Mouse (Mus musculus): Measurements from ENCODE around the gene Klhl36. TPM values are rescaled to one million over a fixed set of nuclear protein-coding genes. Genes with fewer than 3 reads are reported as not detected.

The Klhl36 gene
- polyA plus RNA-seq, 1 experiment from 2014 or later = 20.5 TPM

DNA sequence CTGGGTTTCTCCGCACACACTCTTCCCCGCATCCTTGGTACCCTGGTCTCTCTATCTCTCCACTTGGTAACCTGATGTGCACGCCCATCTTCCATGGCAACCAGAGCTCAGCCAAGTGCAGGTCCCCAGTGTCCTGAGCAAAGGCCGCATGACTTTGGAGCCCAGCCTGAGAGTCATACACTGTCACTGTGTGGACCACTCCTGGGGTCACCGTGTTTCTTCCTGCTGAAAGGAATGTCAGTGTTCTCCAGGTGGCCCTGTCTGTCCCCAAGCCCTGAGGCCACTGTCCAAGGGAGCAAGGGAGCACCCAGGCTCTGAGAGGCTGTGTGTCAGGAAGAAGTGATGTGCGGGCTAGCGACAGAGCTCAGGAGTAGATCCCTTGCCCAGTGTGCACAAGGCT, 21.2 kb downstream of the Klhl36 start:
- no peak for DNase-seq (ENCODE audit: low spot score)

DNA sequence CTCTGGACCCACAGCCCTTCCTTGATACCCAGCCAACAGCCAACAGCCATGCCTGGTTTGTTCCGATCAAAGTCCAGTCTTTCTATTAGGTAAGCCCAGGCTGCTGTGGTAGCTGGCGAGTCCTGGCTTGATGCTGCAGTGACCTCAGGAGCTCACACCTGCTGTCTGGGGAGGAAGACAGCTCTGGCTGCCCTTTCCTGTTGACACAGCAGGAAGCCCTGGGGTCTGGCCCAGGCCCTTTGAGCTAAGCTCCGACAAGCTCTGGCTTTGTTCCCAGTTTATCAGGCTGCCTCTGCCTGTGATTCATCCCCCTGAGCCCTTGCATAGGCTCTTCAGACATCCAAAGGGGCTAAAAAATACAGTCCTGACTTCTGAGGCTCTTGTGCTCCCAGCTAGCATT, 23.5 kb downstream of the Klhl36 start:
- DNase-seq (ENCODE audit: low spot score) = no peak

DNA sequence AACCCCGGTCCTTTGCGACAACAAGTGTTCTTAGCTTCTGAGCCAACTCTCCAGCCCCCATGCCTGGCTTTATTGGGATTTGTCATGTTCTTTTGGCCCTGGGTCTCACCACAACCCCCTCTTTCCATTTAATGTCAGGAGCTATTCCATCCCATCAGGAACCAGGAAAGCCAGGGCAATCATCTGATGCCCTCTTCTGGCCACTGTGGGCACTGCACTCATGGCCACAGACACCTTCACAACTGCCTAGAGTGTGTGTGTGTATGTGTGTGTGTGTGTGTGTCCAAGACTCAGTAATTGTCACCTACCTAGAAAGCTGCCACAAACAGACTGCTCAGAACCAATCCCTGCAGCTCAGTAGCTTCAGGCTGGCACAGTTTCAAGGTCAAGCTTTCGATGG, 25.1 kb downstream of the Klhl36 start:
- peak; percentile 20 for DNase-seq (ENCODE audit: low spot score)

DNA sequence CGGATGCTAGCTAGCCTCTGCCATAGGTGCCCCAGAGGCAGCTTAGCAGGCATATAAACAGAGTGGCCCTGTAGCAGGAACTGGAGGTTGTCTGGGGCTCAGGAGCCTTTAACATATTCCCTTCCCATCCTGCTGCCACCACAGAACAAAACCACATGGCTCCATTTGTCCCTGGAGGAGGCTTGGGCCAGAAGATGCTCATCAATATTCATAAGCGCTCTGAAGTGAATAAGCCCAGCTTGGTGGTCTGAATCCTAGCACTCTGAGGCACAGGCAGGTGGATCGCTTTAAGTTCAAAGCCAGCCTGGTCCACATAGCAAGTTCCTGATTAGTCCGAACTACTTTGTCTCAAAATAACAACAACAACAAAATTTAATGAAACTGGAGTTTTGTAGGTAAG, 25.9 kb downstream of the Klhl36 start:
- no peak for DNase-seq (ENCODE audit: low spot score)

DNA sequence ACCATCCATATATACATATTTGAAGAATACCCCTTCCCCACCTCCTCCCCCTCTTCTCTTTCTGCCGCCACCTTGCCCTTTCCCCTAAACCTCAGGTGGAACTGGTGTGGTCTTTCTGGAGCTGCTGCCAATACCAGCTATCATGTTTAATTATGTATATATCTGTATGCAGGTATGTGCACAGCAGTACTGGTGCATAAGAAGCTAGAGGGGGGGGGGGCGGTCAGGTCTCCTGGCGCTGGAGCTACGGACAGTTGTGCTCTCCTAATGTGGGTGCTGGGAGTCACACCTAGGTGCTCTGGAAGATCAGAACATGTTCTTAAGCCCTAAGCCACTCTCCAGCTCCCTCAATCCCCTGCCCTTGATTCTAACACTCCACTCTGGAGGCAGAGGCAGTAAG, 35.0 kb downstream of the Klhl36 start:
- no peak for DNase-seq (ENCODE audit: low spot score)

DNA sequence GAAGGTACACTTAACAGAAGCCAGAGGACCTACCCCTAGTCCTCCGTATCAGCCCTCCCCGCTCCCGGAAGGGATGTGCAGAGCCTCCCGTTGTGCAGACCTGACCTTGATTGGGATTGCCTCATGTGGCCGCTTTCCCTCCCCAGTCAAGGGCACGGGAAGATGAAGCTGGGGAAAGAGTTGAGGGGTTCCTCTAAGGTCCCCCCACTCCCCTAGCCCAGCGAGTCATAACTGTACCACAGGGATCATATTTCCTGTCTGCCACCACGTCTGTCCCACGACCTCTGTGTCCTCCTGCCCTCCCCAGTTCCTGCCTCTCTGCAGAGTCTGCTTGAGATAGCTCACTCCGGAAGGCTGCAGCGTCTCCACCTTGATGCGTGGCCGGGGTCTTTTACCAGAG, 35.9 kb downstream of the Klhl36 start:
- DNase-seq (ENCODE audit: low spot score) = peak; percentile 43

DNA sequence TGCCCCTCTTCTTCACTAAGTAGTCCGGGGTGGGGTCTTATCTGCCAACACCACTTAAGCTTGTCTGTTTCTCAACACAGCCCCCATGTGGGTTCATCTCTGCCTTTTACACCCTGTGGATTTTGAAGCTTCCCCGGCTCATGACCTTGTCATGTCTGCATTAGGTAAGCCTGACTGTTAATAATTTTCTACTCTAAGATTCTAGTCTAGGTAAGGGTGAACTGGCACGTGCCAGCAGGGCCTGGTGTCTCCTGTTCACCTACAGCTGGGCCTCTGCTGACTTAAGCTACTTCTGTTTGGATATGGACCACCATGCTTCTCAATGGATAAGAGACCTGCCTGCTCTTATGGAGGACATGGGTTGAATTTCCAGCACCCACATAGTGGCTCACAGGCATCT, 39.3 kb downstream of the Klhl36 start:
- no peak for DNase-seq (ENCODE audit: low spot score)

DNA sequence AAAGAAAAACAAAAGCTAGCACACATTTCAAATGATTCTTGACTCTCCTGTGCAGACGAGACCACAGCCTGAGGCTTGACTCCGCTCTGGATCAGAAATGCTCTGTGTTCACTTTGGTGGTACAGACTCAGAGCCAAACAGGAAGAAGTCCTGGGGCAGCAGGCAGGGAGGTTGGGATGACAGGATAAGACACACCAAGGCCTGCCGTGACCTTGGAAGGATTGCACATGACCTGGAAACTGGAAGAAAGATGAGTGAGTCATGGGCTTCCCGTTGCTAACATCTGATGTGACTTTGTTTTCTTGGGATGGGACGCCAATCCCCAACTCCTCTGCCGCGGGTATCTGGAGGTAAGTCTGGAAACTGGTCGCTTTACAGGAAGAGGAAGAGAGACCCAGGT, 39.9 kb downstream of the Klhl36 start:
- DNase-seq (ENCODE audit: low spot score) = no peak

DNA sequence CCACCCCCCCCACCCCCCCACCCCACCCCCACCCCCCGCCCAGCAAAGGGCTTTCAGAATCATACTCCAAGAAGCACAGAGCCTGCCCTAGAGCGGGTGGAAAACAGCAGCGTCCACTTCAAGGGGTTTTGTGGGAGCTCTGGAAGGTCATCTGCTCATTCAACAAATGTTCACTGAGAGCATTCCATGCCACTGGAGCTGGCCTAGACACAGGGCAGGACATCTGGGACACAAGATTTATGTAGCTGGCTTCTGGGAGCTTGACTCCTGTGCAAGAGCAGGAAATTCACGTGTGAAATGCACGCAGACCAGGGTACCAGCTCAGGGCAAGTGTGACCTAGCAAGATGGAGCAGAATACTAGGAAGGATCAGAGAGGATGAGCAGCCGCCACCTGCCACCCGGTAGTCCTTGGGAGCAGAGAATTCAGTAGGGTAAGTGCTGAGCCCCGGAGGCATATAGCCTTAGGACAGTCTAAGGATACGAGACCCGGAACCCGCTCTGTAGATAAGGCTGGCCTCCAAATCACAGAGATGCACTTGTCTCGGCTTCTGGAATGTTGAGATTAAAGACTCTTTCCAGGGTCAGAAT, 42.4 kb downstream of the Klhl36 start:
- DNase-seq (ENCODE audit: low spot score) = no peak

DNA sequence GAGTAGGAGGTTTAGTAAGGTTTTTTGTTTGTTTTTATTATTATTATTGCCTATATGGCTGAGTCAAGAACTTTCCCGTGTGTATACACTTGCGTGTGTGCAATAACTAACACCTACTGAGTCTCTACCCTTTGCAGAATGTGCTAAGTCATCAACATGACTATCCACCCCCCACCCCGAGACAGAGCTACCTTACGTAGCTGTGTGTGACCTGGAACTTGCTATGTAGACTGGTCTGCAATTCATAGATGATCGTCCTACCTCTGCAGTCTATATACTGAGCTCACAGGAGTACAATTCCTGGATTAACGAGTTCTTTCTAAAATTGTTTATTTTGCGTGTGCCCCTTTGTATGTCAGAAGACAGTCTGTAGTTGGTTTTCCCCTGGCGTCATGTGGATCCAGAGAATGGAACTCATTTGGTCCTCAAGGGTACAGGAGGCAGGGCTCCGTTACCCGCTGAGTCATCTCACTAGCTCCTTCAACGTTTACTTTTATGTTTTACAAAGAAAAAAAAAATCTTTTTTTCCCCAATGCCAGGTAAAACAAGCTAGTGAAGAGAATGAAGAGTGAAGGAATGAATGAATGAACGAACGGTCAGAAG, 48.0 kb downstream of the Klhl36 start, which contains the start of gene Usp10:
TSS of gene Usp10 (plus strand) at position 417 of the 603 bp plus-strand sequence.
- DNase-seq (ENCODE audit: low spot score) = peak; percentile 9

DNA sequence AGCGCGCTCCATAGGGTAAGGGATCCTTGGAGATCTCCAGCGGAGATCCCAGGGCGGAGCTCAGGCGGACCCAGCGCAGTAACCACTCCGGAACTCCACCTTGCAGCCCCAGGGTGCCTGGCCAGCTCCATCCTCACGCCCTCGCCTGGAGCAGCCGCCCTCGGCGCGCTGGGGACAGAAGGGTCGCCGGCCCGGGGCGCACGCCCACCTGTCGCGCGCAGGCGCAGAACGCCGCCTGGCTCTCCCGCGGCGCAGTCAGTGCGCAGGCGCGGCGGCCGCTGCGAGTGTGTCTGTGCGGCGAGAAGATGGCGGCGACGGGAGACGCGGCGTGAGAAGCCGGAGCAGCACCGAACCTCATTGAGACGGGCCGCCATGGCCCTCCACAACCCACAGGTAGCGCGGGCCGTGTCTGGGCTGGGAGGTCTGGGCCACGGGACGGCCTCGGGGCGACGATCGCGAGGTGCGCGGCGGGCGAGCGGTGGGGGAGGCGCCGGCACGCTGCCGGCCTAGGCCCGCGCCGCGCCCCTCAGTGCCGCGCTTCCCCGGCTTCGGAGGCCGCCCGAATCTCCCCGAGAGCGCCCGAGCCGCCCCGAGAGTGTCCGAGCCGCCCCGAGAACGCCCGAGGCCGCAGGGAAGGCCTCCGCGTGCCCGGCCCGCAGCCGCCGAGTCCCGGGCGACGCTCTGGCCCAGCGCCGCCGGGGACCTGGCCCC, 48.6 kb downstream of the Klhl36 start, which contains the start of gene Gm20388:
TSS of gene Gm20388 (plus strand) at position 295 of the 711 bp plus-strand sequence.
- DNase-seq (ENCODE audit: low spot score) = peak; percentile 94

DNA sequence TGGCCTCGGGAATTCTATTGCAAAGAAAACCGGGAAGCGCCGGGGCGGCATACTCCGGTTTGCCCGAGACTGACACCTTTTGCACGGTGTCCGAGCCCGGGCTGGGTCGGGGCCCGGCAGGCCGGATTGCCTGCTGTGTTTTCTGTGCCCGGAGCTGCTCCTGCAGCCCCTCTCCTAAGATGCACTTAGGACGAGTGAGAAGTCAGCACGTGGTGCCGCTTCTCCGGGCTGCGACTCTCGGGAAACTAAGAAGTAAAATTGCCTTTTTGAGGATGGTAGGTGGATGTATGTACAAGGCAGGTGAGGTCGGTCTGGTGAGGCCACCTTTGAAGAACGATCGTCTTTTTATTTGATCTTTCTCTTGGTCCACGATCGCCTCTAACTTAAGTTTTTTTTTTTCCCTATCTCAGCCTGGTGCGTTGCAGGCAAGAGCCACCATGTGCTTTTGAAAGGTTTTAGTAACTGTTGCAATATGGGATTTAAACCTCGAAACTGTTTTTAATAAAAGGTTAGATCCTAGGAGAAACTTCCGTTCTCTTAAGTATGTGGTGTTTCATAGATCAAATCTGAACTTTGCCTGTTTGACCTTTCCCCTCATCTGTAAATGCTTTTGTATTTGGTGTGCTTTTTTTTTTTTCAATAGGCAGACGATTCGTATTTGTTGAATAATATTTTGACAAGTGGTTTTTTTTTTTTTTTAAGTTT, 49.3 kb downstream of the Klhl36 start:
- DNase-seq (ENCODE audit: low spot score) = no peak

DNA sequence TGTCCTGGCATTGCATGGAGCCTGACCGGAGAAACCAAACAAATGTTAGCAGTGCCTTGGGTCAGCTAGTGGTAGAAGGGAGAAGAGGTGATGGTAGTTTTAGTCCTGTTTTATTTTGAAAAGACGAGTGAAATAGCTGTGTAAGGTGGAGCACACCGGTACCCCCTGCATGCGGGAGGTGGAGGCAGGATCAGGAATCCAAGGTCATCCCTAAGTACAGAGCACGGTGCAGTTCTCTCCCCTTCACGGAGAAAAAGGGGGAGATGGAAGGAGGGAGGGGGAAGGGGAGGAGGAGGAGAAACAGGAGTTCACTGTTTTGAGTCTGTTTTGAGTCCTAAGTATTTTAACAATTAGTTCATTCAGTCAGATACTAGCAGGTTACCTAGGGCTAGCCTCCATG, 50.6 kb downstream of the Klhl36 start:
- DNase-seq (ENCODE audit: low spot score) = no peak

DNA sequence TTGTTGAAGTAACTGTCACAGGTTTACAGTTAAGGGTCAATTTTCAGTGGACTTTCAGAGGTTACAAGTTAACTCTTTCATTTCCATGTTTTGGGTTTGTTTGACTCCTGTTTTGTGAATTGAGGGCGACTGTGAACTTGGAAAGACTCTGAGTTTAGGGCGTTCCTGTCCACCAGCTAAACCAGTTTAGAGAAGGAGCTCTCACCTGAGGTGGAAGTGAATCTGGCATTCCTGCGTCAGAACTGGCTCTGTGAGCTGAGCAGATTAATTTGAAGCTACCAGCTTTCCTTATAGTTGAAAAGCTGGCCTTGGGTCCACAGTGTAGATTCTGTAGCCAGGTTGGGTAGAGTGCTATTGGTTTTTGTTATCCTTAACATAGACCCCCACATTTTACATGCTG, 51.1 kb downstream of the Klhl36 start:
- no peak for DNase-seq (ENCODE audit: low spot score)

DNA sequence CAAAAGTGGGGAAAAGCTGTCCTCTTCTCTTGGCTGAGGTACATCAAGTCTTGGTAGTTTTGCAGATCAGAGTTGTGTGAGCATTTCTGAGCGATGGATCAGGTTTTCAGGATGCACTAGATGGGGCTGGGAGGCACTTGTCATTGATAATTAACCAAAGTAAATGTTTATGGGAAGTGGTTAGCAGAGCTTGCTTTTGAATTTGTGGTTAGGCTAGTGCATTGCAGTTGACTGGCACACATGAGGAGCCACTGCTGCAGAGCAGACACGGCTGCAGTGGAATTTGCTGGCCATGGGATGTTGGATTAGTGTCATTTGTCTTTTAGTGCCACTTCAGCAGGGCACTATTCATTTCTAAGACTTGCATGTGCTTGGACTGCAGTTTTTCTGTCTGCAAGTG, 52.1 kb downstream of the Klhl36 start:
- no peak for DNase-seq (ENCODE audit: low spot score)

DNA sequence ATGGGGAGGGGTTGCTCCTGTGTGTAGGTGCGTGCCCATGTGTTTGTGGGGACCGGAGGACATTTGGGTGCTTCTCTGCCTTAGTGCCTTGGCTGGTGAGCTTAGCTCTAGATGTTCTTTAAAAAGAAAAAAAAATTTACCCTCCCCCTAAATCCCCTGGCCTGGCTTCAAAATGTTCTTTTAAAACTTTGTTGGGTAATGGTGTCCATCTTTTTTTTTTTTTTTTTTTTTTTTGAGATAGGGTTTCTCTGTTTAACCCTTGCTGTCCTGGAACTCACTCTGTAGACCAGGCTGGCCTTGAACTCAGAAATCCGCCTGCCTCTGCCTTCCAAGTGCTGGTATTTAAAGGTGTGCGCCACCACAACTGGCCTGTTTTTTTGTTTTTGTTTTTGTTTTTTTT, 53.2 kb downstream of the Klhl36 start:
- no peak for DNase-seq (ENCODE audit: low spot score)

DNA sequence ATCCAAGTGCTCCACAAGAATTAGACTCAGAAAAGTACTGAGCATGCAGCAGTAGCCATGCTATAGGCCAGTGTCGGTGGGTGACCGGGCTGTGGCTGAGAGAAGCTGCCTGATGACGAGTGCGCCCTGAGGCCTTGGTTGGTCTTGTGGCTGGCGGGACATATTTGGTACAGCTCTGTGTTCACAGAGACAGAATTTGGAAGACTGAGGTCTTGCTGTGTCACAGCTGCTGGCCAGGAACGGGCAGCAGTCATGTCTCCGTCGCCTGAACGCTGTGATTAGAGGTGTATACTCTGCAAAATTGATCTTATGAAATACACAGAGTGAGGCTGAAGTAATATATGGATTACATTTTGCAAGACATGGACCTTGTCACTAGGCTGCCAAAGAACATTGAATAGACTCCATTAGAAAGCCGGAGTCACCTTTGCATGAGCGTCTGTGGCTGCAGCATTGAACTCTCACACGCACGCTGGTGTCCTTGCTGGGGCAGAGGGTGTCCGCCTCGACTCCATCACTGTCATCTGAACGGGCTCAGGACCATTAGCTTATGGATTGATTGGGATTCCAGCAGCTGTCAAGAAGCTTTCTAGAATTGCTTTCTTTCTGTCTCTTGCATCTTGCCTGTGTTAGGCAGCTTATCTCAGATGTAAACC, 54.3 kb downstream of the Klhl36 start:
- no peak for DNase-seq (ENCODE audit: low spot score)

DNA sequence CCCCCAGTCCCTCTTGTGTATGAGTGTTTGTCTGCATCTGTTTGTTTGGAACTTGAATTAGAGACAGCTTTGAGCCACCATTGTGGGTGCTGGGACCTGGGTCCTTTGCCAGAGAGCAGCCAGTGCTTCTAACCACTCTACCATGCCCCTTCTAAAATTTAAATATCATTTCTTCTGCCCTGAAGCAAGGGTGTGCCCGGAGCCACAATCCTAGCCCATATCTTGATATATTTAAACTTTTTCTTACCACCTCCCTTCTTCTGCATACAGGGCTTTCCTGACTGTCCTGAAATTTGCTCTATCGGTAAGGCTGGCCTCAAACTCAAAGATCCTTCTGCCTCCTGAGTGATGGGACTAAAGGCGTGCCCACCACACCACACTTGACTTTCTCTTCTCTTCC, 55.3 kb downstream of the Klhl36 start:
- no peak for DNase-seq (ENCODE audit: low spot score)

DNA sequence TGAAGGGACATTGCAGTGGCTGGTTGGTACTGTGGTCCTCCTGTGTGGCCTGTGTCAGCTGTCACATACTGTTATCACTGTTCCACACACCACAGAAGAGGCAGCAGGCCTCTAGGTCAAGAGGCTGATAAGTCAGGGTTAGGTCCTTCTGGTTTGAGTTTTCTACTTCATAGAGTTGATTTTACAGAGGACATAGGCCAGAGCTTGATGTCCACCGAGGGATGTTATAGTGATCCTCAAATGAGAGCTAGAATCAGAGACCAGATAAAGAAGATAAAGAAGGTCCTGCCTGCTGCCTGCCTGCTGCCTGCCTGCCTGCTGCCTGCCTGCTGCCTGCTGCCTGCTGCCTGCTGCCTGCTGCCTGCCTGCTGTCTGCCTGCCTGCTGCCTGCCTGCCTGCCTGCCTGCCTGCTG, 56.1 kb downstream of the Klhl36 start:
- DNase-seq (ENCODE audit: low spot score) = no peak

DNA sequence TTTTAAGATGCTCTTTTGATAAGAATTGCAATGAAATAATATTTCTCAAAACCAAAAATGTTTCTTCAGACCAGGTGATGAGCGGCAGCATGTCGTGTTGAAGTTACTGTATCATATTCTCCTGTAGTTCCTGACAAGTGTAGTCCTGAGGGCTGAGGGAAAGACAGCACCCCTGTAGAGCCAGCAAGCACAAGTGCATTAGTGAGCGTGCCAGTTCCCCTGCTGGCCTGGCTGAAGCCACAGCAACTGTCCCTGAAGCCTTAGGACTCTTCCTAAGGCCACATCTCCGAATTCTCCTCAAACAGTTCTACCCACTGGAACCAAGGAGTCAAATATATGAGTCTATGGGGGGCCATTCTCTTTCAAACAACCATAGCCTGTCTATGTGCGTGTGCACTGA, 61.2 kb downstream of the Klhl36 start:
- DNase-seq (ENCODE audit: low spot score) = no peak

DNA sequence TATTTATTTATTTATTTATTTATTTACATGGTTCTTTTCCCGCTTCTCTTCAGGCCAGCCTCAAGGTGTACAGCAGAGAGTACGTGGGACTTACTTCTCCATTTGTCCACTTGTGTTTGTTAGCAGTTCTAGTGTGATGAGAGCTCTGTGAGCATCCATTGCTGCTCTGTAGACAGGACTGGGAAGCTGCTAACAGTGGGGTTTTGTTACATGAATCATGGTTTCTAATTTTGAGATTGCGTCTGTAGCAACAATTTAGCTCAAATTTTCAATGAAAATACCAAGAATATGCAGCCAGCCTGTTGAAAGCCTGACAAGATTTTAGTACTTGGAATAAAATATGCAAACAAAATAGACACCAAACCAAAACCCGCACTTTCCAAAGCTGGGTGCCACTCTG, 63.4 kb downstream of the Klhl36 start:
- no peak for DNase-seq (ENCODE audit: low spot score)

DNA sequence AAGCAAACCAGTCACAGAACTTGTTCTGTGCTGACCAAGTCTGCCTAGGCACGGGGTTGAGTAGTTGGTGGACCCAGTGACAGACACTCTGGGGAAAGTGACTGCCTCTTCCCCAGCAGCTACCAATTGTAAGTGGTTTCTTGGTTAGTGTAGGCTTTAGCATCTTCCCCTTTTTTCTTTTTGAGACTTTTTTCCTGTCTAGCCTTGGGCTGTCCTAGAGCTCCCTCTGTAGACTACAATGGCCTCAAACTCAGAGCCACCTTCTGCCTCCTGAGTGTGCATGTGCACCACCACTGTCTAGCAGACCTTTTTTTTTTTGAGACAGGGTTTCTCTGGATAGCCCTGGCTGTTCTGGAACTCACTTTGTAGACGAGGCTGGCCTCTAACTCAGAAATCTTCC, 64.4 kb downstream of the Klhl36 start:
- peak; percentile 69 for DNase-seq (ENCODE audit: low spot score)
